Mouse (Mus musculus) limb, embryonic 14.5 days (tissue): ENCODE measurements at regions not wholly inside any gene's neighbourhood (a gene's known extent, or its start where the extent isn't known, plus 50 kb on each side); places are given as distances from the start of the nearest gene placed in this dataset.

ENCODE experiments used
- ATAC-seq: fragments of 200-750 bp; cut with Nextera tagmentation; 2 replicates; pipeline ENCODE4 v1.8.0; 2017; ENCODE audit warnings: low read depth, moderate number of reproducible peaks, moderate TSS enrichment; ENCODE audit not compliant: low FRiP score
- DNase-seq: peaks from one replicate; pipeline ENCODE4 v3.0.0-alpha.2; 2015; ENCODE audit warnings: low spot score
- H3K27ac ChIP-seq: fragments of 300-500 bp; sonication (generic); replicated peaks from 2 replicates; pipeline ENCODE4 v1.5.1; 2014; ENCODE audit warnings: low read depth, mild to moderate bottlenecking, low read length, moderate library complexity, mixed read lengths
- H3K27me3 ChIP-seq: fragments of 300-500 bp; sonication (generic); 2 replicates; pipeline ENCODE4 v1.6.1; 2014; ENCODE audit warnings: low read length, mixed read lengths; ENCODE audit not compliant: control insufficient read depth, insufficient read depth
- H3K36me3 ChIP-seq: fragments of 300-500 bp; sonication (generic); 2 replicates; pipeline ENCODE4 v1.6.1; 2014; ENCODE audit warnings: mild to moderate bottlenecking, low read length, moderate library complexity, mixed read lengths; ENCODE audit not compliant: control insufficient read depth, insufficient read depth
- H3K4me1 ChIP-seq: fragments of 300-500 bp; sonication (generic); 2 replicates; pipeline ENCODE4 v1.6.1; 2014; ENCODE audit warnings: antibody characterized with exemption, low read length, mixed read lengths; ENCODE audit not compliant: control insufficient read depth, insufficient read depth
- H3K4me2 ChIP-seq: fragments of 300-500 bp; sonication (generic); replicated peaks from 2 replicates; pipeline ENCODE4 v1.6.1; 2014; ENCODE audit warnings: low read depth, mild to moderate bottlenecking, low read length, moderate library complexity; ENCODE audit not compliant: severe bottlenecking
- H3K4me3 ChIP-seq: fragments of 300-500 bp; sonication (generic); replicated peaks from 2 replicates; pipeline ENCODE4 v1.5.1; 2014; ENCODE audit warnings: low read length
- H3K9ac ChIP-seq: fragments of 300-500 bp; sonication (generic); 2 replicates; pipeline ENCODE4 v1.6.1; 2014; ENCODE audit warnings: mild to moderate bottlenecking, low read depth, low read length, moderate library complexity; ENCODE audit not compliant: severe bottlenecking
- H3K9me3 ChIP-seq: fragments of 300-500 bp; sonication (generic); 2 replicates; pipeline ENCODE4 v1.6.1; 2016; ENCODE audit warnings: low read length; ENCODE audit not compliant: control insufficient read depth
- POLR2A ChIP-seq: fragments of 200-500 bp; IDR thresholded peaks from 2 replicates; pipeline ENCODE4 v1.8.0; 2012; ENCODE audit warnings: inconsistent platforms, mild to moderate bottlenecking, moderate library complexity, borderline replicate concordance; ENCODE audit not compliant: insufficient read depth, insufficient read length; ENCODE audit errors: extremely low read depth
- WGBS: fragments of 180-500 bp; shearing (Covaris S2); extraction: QIAGEN DNeasy Blood & Tissue Kit; methylation state at CpG from one replicate; pipeline ENCODE4 v1.1.7; 2014; 5-methylcytosine and 5-hydroxymethylcytosine counted together

- no peaks in the 10 kb centered on the region for H3K9me3 ChIP-seq
- ATAC-seq: no peak
- no peaks in the 10 kb centered on the region for H3K36me3 ChIP-seq
- H3K4me1 ChIP-seq: no peaks in the 10 kb centered on the region
- H3K4me2 ChIP-seq: no peak overlapping the region
- no peak overlapping the region for H3K9ac ChIP-seq
- no peak overlapping the region for H3K4me3 ChIP-seq
- H3K27ac ChIP-seq: no peak overlapping the region
- H3K27me3 ChIP-seq: no peaks in the 10 kb centered on the region
- TF ChIP-seq POLR2A: no peak
- whole genome bisulfite sequencing: 88% methylated on average over 5 of the region's 5 CpGs
- DNase-seq: no peak
Observed at GRCm38 (mm10) chr17:54821059-54821458, 522.2 kb upstream of the Slc5a7 start.

- no peak overlapping the region for H3K27ac ChIP-seq
- H3K9me3 ChIP-seq: no peaks in the 10 kb centered on the region
- TF ChIP-seq POLR2A: no peak
- DNase-seq (no peak), ATAC-seq (no peak)
- H3K4me2 ChIP-seq: no peak overlapping the region
- H3K4me1 ChIP-seq: no peaks in the 10 kb centered on the region
- 79% methylated on average over 1 of the region's 1 CpGs for WGBS
- H3K9ac ChIP-seq: no peak overlapping the region
- no peaks in the 10 kb centered on the region for H3K36me3 ChIP-seq
- H3K27me3 ChIP-seq: no peaks in the 10 kb centered on the region
- H3K4me3 ChIP-seq: no peak overlapping the region
Observed at GRCm38 (mm10) chr17:54853631-54854030, 554.8 kb upstream of the Slc5a7 start.

GRCm38 (mm10) chr17:54896198-54896597 is 549.0 kb upstream of the St6gal2 start:
- Histone ChIP-seq H3K9ac (no peak overlapping the region), H3K4me2 (no peak overlapping the region), H3K27ac (no peak overlapping the region), H3K27me3 (no peaks in the 10 kb centered on the region), H3K4me1 (no peaks in the 10 kb centered on the region), H3K4me3 (no peak overlapping the region), H3K36me3 (no peaks in the 10 kb centered on the region), H3K9me3 (no peaks in the 10 kb centered on the region)
- 31% methylated on average over 4 of the region's 4 CpGs for WGBS
- DNase-seq (peak; percentile 75), ATAC-seq (no peak; the same call in 1 of the 2 replicates)
- TF ChIP-seq POLR2A: no peak

GRCm38 (mm10) chr17:54929181-54929715 is 515.9 kb upstream of the St6gal2 start:
- peak; percentile 65 for DNase-seq
- ATAC-seq: peak; percentile 37
- no peak overlapping the region for H3K9ac ChIP-seq
- no peak overlapping the region for H3K4me2 ChIP-seq
- H3K9me3 ChIP-seq: no peaks in the 10 kb centered on the region
- WGBS: 23% methylated on average over 3 of the region's 3 CpGs
- no peaks in the 10 kb centered on the region for H3K27me3 ChIP-seq
- no peak overlapping the region for H3K4me3 ChIP-seq
- 0 out of 2 replicates have a peak, but pooled peaks cover 3% of the 10 kb centered on the region for H3K4me1 ChIP-seq
- H3K27ac ChIP-seq: no peak overlapping the region
- TF ChIP-seq POLR2A: no peak
- H3K36me3 ChIP-seq: no peaks in the 10 kb centered on the region

GRCm38 (mm10) chr17:54943380-54944047 is 501.7 kb upstream of the St6gal2 start:
- H3K27ac ChIP-seq: no peak overlapping the region
- DNase-seq: no peak
- no peaks in the 10 kb centered on the region for H3K36me3 ChIP-seq
- H3K4me2 ChIP-seq: no peak overlapping the region
- ATAC-seq: no peak
- no peaks in the 10 kb centered on the region for H3K9me3 ChIP-seq
- 18% methylated on average over 3 of the region's 3 CpGs for WGBS
- no peak overlapping the region for H3K4me3 ChIP-seq
- no peak for TF ChIP-seq POLR2A
- no peak overlapping the region for H3K9ac ChIP-seq
- H3K4me1 ChIP-seq: no peaks in the 10 kb centered on the region
- no peaks in the 10 kb centered on the region for H3K27me3 ChIP-seq
